Mouse (Mus musculus) C3H10T1/2 (cell line): ENCODE measurements around the gene Rbm6. TPM values are rescaled to one million over a fixed set of nuclear protein-coding genes. Genes with fewer than 3 reads are reported as not detected.

Experiments used
- polyA plus RNA-seq, 2 experiments: library from polyadenylated mRNA; unstranded; fragments of >200 nt; fragmentation: generic; extraction: Trizol; gene quantifications; one replicate each; pipeline ENCODE4 v1.2.1; 2012; ENCODE audit warnings: missing spikeins in 2 of 2

Gene Rbm6
- 10 to 100 TPM in 1 of 2 experiments, 1 to 10 TPM in 1; 1.3 to 11.3 TPM for polyA plus RNA-seq

GRCm38 (mm10) chr9:107873137-107873536 lies at the start of gene Rbm6:
TSS of gene Rbm6 (minus strand) at chr9:107873237.

GRCm38 (mm10) chr9:107906252-107906966 lies 33.4 kb upstream of the Rbm6 start, which contains the start of gene Mst1r:
TSS of gene Mst1r (plus strand) at chr9:107906873.

GRCm38 (mm10) chr9:107887804-107888266 lies 14.8 kb upstream of the Rbm6 start, which contains the start of gene Mon1a:
TSS of gene Mon1a (plus strand) at chr9:107888151.

GRCm38 (mm10) chr9:107770374-107771290 lies 102.4 kb downstream of the Rbm6 start, which contains the start of gene Rbm5:
TSS of gene Rbm5 (minus strand) at chr9:107770996.

Other genes with a start within 250 kb of the Rbm6 start
- gene Gnai2, start 237.9 kb downstream of the Rbm6 start, polyA plus RNA-seq = 100 to 1,000 TPM; 445 to 604 TPM
- gene Slc38a3, start 203.7 kb downstream of the Rbm6 start, polyA plus RNA-seq = under 1 TPM; 0.01 to 0.11 TPM
- under 1 TPM; 0.19 to 0.22 TPM for gene Gnat1, start 193.5 kb downstream of the Rbm6 start, polyA plus RNA-seq
- 10 to 100 TPM in 1 of 2 experiments, 1 to 10 TPM in 1; 8.5 to 52.4 TPM for gene Sema3f, start 162.8 kb downstream of the Rbm6 start, polyA plus RNA-seq
- 10 to 100 TPM in 1 of 2 experiments, 1 to 10 TPM in 1; 5.9 to 52.6 TPM for gene Rbm5, start 102.2 kb downstream of the Rbm6 start, polyA plus RNA-seq
- 10 to 100 TPM; 12.1 to 12.4 TPM for gene Mon1a, start 14.9 kb upstream of the Rbm6 start, polyA plus RNA-seq
- gene Mst1r, start 33.6 kb upstream of the Rbm6 start, polyA plus RNA-seq = under 1 TPM; 0.01 to 0.37 TPM
- gene Actl11, start 55.2 kb upstream of the Rbm6 start, polyA plus RNA-seq = not detected
- gene Camkv, start 62.4 kb upstream of the Rbm6 start, polyA plus RNA-seq = not detected
- gene Traip, start 76.9 kb upstream of the Rbm6 start, polyA plus RNA-seq = 10 to 100 TPM in 1 of 2 experiments, 1 to 10 TPM in 1; 6.0 to 11.0 TPM
- gene Uba7, start 102.3 kb upstream of the Rbm6 start, polyA plus RNA-seq = 10 to 100 TPM in 1 of 2 experiments, 1 to 10 TPM in 1; 1.4 to 20.0 TPM
- gene Gm20661, start 109.8 kb upstream of the Rbm6 start, polyA plus RNA-seq = not detected
- 10 to 100 TPM in 1 of 2 experiments, 1 to 10 TPM in 1; 5.8 to 11.8 TPM for gene Inka1, start 112.6 kb upstream of the Rbm6 start, polyA plus RNA-seq
- under 1 TPM in 1 of 2 experiments, not detected in 1; 0.40 TPM for gene Cdhr4, start 119.3 kb upstream of the Rbm6 start, polyA plus RNA-seq
- under 1 TPM; 0.15 to 0.91 TPM for gene Gm20662, start 123.1 kb upstream of the Rbm6 start, polyA plus RNA-seq
- 10 to 100 TPM; 20.1 to 64.7 TPM for gene Ip6k1, start 129.3 kb upstream of the Rbm6 start, polyA plus RNA-seq
- 10 to 100 TPM; 14.7 to 20.6 TPM for gene Gmppb, start 176.0 kb upstream of the Rbm6 start, polyA plus RNA-seq
- gene Amigo3, start 179.9 kb upstream of the Rbm6 start, polyA plus RNA-seq = 1 to 10 TPM in 1 of 2 experiments, under 1 TPM in 1; 0.61 to 3.6 TPM
- gene Mst1, start 207.2 kb upstream of the Rbm6 start, polyA plus RNA-seq = under 1 TPM; 0.05 to 0.18 TPM
- gene Rnf123, start 210.1 kb upstream of the Rbm6 start, polyA plus RNA-seq = 10 to 100 TPM; 15.3 to 28.3 TPM
- gene Apeh, start 221.4 kb upstream of the Rbm6 start, polyA plus RNA-seq = 10 to 100 TPM; 82.7 to 98.4 TPM